Mouse (Mus musculus): Measurements from ENCODE around the gene Tspan13. TPM values are rescaled to one million over a fixed set of nuclear protein-coding genes. Genes with fewer than 3 reads are reported as not detected.

Gene Tspan13
- polyA plus RNA-seq, 1 experiment from 2014 or later = 26.2 TPM

- Histone ChIP-seq H3K4me3 (no peak overlapping the region), H3K27ac (no peak overlapping the region), H3K4me2 (0 out of 2 replicates have a peak overlapping the region, but pooled peaks have one; percentile 22), H3K9me3 (replicated peaks) (no peaks in the 10 kb centered on the region), H3K27me3 (replicated peaks) (no peaks in the 10 kb centered on the region), H3K36me3 (no peaks in the 10 kb centered on the region), H3K4me1 (peaks cover 21% of the 10 kb centered on the region), H3K9ac (no peak overlapping the region)
- ATAC-seq = no peak
- 33% methylated on average over 4 of the region's 6 CpGs for WGBS (ENCODE audit: insufficient replicate concordance)
These were observed 12.6 kb downstream of the Tspan13 start for GRCm38 (mm10) chr12:36029687-36030086.

DNA sequence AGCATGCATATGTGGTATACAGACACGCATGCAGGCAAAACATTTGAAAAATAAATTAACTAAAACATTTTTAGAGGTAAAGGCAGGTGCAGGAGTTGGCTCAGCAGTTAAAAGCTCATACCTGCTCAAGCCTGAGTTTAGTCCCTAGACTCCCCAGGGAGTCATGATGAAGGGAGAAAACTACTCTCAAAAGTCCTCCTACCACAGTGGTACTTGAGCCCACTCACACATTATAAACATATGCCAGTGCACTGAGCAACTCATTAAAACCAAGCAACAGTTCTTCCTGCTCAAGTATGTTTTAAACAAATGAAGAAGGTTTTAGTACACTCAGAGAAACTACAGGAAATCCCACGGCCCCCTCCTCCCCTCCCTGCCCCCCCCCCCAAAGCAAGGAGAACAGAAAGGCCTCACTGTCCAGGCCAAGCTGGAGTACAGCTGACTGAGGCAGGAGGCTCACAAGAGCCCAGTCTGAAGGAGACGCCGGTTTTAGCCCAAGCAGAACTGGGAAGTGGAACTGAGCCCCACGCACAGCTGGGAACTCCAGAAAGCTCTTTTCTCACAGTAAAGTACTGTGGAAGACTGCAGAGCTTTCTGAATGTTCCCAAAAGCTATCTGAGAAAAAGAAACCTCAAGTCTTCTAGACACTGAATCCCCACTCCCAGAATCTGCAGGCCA lies 13.2 kb downstream of the Tspan13 start:
- H3K9ac ChIP-seq = no peak overlapping the region
- H3K9me3 ChIP-seq (replicated peaks) = no peaks in the 10 kb centered on the region
- ATAC-seq = no peak
- H3K4me2 ChIP-seq = no peak overlapping the region
- H3K36me3 ChIP-seq = no peaks in the 10 kb centered on the region
- 32% methylated on average over 5 of the region's 5 CpGs for WGBS (ENCODE audit: insufficient replicate concordance)
- peaks cover 21% of the 10 kb centered on the region for H3K4me1 ChIP-seq
- H3K27me3 ChIP-seq (replicated peaks) = no peaks in the 10 kb centered on the region
- H3K27ac ChIP-seq = no peak overlapping the region
- H3K4me3 ChIP-seq = no peak overlapping the region

GRCm38 (mm10) chr12:36027171-36027570 lies 15.1 kb downstream of the Tspan13 start:
- no peak overlapping the region for H3K4me2 ChIP-seq
- H3K9ac ChIP-seq = no peak overlapping the region
- H3K27me3 ChIP-seq (replicated peaks) = no peaks in the 10 kb centered on the region
- no peak for ATAC-seq
- H3K4me3 ChIP-seq = no peak overlapping the region
- H3K36me3 ChIP-seq = no peaks in the 10 kb centered on the region
- no peak overlapping the region for H3K27ac ChIP-seq
- peaks cover 21% of the 10 kb centered on the region for H3K4me1 ChIP-seq
- H3K9me3 ChIP-seq (replicated peaks) = no peaks in the 10 kb centered on the region
- WGBS (ENCODE audit: insufficient replicate concordance) = 73% methylated on average over 2 of the region's 2 CpGs

- no peak overlapping the region for H3K27ac ChIP-seq
- no peak overlapping the region for H3K4me2 ChIP-seq
- H3K9ac ChIP-seq = no peak overlapping the region
- H3K9me3 ChIP-seq (replicated peaks) = no peaks in the 10 kb centered on the region
- no peaks in the 10 kb centered on the region for H3K27me3 ChIP-seq (replicated peaks)
- peaks cover 17% of the 10 kb centered on the region for H3K4me1 ChIP-seq
- 0 out of 2 replicates have a peak, but pooled peaks cover 2% of the 10 kb centered on the region for H3K36me3 ChIP-seq
- ATAC-seq = no peak
- H3K4me3 ChIP-seq = no peak overlapping the region
- 76% methylated on average over 4 of the region's 4 CpGs for WGBS (ENCODE audit: insufficient replicate concordance)
These were observed 16.2 kb downstream of the Tspan13 start for GRCm38 (mm10) chr12:36026126-36026525.

DNA sequence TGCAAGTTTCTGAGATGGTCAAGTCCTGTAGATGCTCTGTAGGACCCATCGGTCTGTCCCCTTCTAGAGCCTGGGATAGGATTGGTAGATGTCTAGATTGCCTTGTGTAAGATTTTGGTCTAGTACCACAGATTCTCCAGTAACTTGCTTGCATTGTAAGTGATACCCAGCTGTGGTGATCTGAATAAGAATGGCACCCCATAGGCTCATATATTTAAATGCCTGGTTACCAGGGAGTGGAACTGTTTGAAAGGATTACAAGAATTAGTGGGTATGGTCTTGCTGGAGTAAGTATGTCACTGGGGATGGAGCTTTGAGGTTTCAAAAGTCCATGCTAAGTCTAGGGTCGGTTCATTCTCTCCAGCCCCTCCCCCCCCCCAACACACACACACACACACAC lies 21.6 kb downstream of the Tspan13 start:
- Histone ChIP-seq H3K9me3 (replicated peaks) (no peaks in the 10 kb centered on the region; the same call in 1 of the 2 replicates), H3K4me1 (no peaks in the 10 kb centered on the region; the same call in 1 of the 2 replicates), H3K27ac (no peak overlapping the region), H3K4me2 (no peak overlapping the region), H3K9ac (no peak overlapping the region), H3K36me3 (0 out of 2 replicates have a peak, but pooled peaks cover 4% of the 10 kb centered on the region), H3K4me3 (no peak overlapping the region), H3K27me3 (replicated peaks) (no peaks in the 10 kb centered on the region)
- WGBS (ENCODE audit: insufficient replicate concordance) = 84% methylated on average over 2 of the region's 2 CpGs
- ATAC-seq = no peak

DNA sequence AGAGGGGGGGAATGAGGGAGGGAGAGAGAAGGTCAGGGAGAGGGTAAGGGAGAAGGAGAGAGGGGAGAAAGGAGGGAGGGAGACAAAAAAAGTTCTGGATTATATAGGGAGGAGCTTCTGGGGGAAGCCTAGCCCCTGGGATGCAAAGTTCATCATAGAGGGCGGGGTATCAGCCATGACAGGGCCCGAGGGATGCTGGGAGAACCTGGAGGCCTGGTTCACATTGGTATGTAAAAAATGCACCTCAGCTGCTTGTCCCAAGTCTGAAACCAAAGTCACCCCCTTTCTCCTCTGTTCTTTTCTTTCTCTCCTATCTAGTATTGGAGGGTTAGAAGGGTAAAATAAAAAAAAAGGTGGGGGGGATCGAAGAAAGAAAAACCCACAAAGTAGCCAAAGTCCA lies 22.2 kb downstream of the Tspan13 start:
- no peak overlapping the region for H3K9ac ChIP-seq
- H3K27me3 ChIP-seq (replicated peaks) = no peaks in the 10 kb centered on the region
- no peak for ATAC-seq
- 0 out of 2 replicates have a peak, but pooled peaks cover 4% of the 10 kb centered on the region for H3K36me3 ChIP-seq
- no peak overlapping the region for H3K4me2 ChIP-seq
- H3K27ac ChIP-seq = no peak overlapping the region
- no peaks in the 10 kb centered on the region; the same call in 1 of the 2 replicates for H3K9me3 ChIP-seq (replicated peaks)
- no peaks in the 10 kb centered on the region; the same call in 1 of the 2 replicates for H3K4me1 ChIP-seq
- H3K4me3 ChIP-seq = no peak overlapping the region
- 77% methylated on average over 3 of the region's 3 CpGs for WGBS (ENCODE audit: insufficient replicate concordance)

- Histone ChIP-seq H3K4me3 (no peak overlapping the region), H3K36me3 (0 out of 2 replicates have a peak, but pooled peaks cover 4% of the 10 kb centered on the region), H3K4me1 (no peaks in the 10 kb centered on the region; the same call in 1 of the 2 replicates), H3K27ac (no peak overlapping the region), H3K27me3 (replicated peaks) (no peaks in the 10 kb centered on the region), H3K4me2 (no peak overlapping the region), H3K9me3 (replicated peaks) (no peaks in the 10 kb centered on the region; the same call in 1 of the 2 replicates), H3K9ac (no peak overlapping the region)
- ATAC-seq = no peak
- WGBS (ENCODE audit: insufficient replicate concordance) = 42% methylated on average over 4 of the region's 4 CpGs
These were observed 22.7 kb downstream of the Tspan13 start for GRCm38 (mm10) chr12:36019572-36019971.

GRCm38 (mm10) chr12:36017791-36018190 lies 24.5 kb downstream of the Tspan13 start:
- no peak overlapping the region for H3K27ac ChIP-seq
- H3K36me3 ChIP-seq = 0 out of 2 replicates have a peak, but pooled peaks cover 4% of the 10 kb centered on the region
- 53% methylated on average over 2 of the region's 2 CpGs for WGBS (ENCODE audit: insufficient replicate concordance)
- no peaks in the 10 kb centered on the region for H3K27me3 ChIP-seq (replicated peaks)
- no peaks in the 10 kb centered on the region; the same call in 1 of the 2 replicates for H3K4me1 ChIP-seq
- H3K9ac ChIP-seq = no peak overlapping the region
- no peak overlapping the region for H3K4me2 ChIP-seq
- no peaks in the 10 kb centered on the region; the same call in 1 of the 2 replicates for H3K9me3 ChIP-seq (replicated peaks)
- ATAC-seq = no peak
- no peak overlapping the region for H3K4me3 ChIP-seq

- Histone ChIP-seq H3K36me3 (no peaks in the 10 kb centered on the region), H3K27ac (no peak overlapping the region), H3K4me2 (no peak overlapping the region), H3K9ac (no peak overlapping the region), H3K4me3 (no peak overlapping the region), H3K4me1 (peaks cover 4% of the 10 kb centered on the region; the same call in 1 of the 2 replicates), H3K9me3 (replicated peaks) (no peaks in the 10 kb centered on the region; the same call in 1 of the 2 replicates), H3K27me3 (replicated peaks) (no peaks in the 10 kb centered on the region)
- WGBS (ENCODE audit: insufficient replicate concordance) = 64% methylated on average over 7 of the region's 7 CpGs
- no peak for ATAC-seq
These were observed 28.9 kb downstream of the Tspan13 start for GRCm38 (mm10) chr12:36013216-36013910.

DNA sequence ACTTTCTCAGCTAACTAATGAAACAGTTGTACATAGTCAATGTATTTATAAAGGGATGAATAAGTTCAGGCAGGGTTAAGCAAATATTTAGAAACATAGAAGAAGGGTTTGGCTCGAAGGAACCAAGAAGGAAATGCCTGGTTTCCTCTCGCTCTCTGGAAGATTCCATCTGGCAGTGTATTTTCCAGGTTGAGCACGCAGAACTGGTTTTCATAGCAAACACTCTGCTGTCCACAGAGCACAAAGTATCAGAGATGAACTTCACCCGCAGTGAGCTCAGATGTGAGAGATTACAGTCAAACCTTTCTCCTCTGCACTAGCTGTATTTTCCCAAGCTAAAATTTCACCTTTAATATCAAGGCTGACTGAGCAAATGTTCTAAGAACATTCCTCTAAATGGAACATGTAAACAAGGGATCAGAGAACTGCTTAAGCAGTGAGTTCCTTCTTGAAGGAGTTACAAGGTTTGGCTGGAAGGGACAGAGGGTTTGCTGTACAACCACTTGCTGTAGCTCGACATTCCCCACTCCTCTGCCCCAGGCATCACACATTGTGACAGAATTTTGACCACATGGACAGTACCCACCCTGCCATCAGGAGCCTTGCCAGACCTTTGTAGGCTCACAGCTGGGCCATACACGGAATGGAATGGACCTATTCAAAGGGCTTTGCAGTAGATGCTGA lies 33.8 kb downstream of the Tspan13 start:
- no peak for ATAC-seq
- Histone ChIP-seq H3K27ac (no peak overlapping the region), H3K4me1 (peaks cover 11% of the 10 kb centered on the region), H3K9ac (no peak overlapping the region), H3K36me3 (no peaks in the 10 kb centered on the region), H3K4me3 (no peak overlapping the region), H3K27me3 (replicated peaks) (no peaks in the 10 kb centered on the region), H3K4me2 (no peak overlapping the region), H3K9me3 (replicated peaks) (no peaks in the 10 kb centered on the region)
- WGBS (ENCODE audit: insufficient replicate concordance) = 44% methylated on average over 6 of the region's 6 CpGs

GRCm38 (mm10) chr12:36007581-36007980 lies 34.7 kb downstream of the Tspan13 start:
- 67% methylated on average over 2 of the region's 2 CpGs for WGBS (ENCODE audit: insufficient replicate concordance)
- no peaks in the 10 kb centered on the region for H3K36me3 ChIP-seq
- H3K9me3 ChIP-seq (replicated peaks) = no peaks in the 10 kb centered on the region
- no peak overlapping the region for H3K4me3 ChIP-seq
- H3K4me1 ChIP-seq = peaks cover 15% of the 10 kb centered on the region
- no peak overlapping the region for H3K4me2 ChIP-seq
- no peak overlapping the region for H3K9ac ChIP-seq
- H3K27me3 ChIP-seq (replicated peaks) = no peaks in the 10 kb centered on the region
- no peak for ATAC-seq
- H3K27ac ChIP-seq = no peak overlapping the region

- H3K27ac ChIP-seq = no peak overlapping the region
- ATAC-seq = peak; percentile 59; the same call in 1 of the 2 replicates
- no peak overlapping the region for H3K4me2 ChIP-seq
- H3K4me3 ChIP-seq = no peak overlapping the region
- no peaks in the 10 kb centered on the region for H3K36me3 ChIP-seq
- 51% methylated on average over 4 of the region's 4 CpGs for WGBS (ENCODE audit: insufficient replicate concordance)
- no peak overlapping the region for H3K9ac ChIP-seq
- no peaks in the 10 kb centered on the region for H3K27me3 ChIP-seq (replicated peaks)
- no peaks in the 10 kb centered on the region for H3K9me3 ChIP-seq (replicated peaks)
- H3K4me1 ChIP-seq = peaks cover 31% of the 10 kb centered on the region
These were observed 37.6 kb downstream of the Tspan13 start for GRCm38 (mm10) chr12:36004714-36005113.
